Mouse (Mus musculus): ENCODE results near the gene Pex11a.
A peak's percentile ranks its signal among the peaks of the same experiment; 100 is the strongest.
"Not testable (repeated sequence)": the region's sequence is repeated elsewhere in the genome, so short reads cannot be mapped to it uniquely, and the experiment has no call there.

Pex11a gene

DNA sequence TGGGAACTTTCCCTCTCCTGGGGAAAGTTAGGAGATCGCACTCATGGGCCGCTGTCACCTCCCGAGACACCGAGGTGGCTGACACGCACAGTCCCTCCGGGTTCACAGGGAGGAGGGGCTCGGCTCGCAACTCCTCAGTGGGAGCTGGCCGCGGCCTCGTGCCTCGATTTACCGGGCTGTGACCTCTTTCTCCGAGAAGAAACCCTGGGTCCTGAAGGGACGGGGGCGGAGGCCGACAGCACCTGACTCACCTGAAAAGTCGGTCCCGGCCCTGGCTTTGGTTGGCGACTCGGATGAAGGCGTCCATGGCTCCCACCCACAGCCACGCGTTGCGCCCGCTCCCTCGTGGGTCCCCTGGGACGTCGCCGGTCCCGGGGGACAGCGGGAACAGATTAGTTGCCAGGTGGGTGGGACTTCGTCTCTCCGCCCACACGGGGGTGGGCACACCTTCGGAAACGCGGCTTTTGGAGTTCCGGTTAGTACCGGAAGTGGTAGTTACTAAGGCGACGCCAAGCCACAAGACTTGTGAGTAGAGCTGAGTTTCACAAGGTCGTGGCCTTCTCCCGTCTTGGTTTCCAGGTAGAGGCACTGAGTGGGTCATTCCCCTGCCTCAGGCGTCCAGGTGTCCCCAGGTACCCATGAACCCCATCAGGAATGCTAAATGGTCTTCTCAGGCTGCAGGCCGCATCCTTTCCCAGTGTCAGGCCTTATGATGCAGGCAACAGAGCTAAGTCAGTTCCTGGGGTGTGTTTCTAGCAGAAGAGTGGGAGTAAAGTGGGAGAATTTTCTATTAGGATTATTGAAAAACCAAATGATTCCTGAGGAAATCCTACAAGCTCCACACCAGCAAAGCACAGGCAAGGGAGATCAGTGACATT, at the start of gene Pex11a, which contains the start of gene Wdr93:
Gene Pex11a, minus strand, starts transcription at position 473 of the 878 bp plus-strand sequence.
Gene Wdr93, plus strand, starts transcription at position 505 of the 878 bp plus-strand sequence.
- DNase-seq, result peak; percentile 88

DNA sequence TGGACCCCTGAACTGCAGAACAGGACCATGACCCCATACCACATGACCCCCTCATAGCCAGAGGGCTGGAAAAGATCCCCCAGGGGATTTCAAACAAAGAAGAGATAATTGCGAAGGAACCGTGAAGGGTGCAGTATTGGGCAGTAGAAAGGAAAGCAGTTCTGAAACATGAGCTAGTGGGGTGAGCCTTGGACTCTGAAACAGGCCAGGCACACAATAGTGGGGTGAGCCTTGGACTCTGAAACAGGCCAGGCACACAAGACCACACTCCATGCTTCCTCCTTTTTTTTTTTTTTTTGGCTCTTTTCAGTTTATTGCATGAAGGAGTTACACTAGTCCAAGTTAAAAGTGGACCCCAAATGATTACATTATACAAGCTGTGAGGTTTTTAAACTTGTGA, 46.9 kb upstream of the Pex11a start:
- DNase-seq, result not testable (repeated sequence)

DNA sequence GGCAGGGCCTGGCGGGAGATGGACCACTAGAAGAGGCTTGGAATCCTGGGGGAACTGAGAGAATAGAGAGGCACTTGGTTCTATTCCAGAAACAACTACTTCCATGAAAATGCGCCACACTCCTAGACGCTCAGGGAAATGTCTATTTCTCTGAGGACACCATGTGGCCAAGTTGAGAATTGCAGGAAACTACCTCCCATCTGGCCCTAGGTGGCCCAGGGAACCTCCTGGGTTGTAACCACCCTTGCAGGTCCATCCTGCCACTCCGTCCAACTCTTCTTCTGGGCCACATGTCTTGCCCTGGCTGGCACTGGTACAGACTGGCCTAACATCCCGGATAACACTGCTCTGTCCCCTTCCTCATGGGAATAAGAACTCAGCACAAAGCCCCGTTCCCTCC, 43.4 kb upstream of the Pex11a start:
- DNase-seq, result peak; percentile 77

DNA sequence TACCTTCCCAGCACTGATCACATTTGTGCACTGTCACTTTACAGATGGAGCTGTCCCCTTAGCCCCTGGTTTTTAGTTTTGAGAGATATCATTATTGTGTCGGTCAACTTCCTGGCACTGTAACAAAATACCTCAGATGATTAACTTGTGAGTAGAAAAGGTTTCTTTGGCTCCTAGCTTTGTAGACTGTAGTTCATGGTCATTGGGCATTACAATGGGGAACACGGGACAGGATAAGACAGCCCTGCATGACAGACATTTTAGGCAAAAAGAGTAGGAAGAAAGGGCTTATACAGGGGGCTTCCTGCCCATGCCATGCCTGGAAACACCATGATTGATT, 39.6 kb upstream of the Pex11a start:
- no peak for DNase-seq

DNA sequence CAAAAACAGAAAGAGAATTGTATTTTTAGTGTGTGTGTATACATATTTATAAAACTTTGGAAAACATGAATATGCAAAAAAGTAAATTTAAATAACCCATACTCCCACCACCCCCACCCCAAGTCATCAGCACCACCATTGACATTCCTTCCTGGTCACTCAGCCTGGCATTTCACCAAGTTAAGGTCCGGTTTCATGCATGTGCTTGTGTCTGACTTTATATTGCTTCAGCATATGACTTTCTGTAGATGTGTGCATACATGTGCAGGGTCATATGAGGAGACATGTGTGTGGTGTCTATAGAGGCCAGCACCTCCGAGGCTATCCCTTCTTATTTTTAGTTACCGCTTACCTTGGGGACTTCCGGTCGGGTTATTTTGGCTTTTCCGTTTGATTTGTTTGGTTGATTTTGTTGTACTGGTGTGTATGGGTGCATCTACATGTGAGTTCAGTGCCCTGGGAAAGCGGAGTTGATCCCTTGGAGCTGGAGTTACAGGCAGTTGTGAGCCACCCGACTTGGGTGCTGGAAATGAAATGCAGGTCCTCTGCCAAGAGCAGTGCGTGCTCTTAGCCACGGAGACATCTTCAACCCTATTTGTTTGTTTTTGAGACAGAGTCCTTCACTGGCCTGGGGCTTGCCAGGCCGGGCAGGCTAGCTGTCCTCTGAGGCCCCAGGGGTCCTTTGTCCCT, 39.0 kb upstream of the Pex11a start:
- DNase-seq, result no peak

DNA sequence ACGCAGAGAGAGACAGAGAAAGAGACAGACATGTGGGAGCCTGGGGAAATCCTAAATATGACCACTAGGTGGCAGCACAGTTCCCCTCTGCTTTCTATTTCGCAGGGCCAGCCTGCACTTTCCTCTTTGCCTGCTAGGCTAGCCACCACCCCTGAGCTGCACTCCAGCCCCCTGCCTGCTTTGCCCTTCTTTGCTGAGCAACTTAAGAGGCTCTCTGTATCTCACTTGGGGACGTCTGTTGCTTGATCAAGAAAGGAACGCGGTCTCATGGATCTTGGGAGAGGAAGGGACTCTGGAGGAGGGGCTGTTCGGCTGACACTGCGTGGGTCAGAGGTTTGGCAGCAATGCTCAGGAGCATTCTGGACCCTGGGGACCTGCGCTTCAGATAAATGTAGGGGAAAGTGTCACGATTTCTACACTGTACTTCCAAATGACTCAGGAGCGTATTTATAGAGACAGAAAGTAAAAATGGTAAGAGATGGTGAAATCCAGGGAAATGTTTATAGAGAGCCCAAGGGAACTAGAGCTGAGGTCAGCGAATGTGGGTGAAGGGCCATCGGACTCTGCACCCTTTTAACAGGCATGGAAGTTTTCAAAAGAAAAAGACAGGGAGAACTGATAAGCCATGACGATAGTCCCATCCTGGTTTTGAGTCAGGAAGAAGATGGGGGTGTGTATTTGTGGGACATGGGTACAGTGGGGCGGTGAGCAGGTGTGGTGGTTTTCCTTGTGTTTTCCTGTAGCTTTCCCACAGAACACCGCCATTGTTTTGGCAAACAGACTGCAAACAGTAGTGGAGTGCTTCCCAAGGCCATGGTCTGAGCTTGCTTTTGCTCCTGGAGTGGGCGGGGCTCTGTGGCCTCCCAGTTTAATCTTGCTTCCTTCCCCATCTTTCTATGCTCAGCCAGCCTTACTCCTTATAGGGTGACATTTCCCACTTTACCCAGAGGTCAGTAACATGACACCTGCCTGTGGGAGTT, 38.0 kb upstream of the Pex11a start:
- peak; percentile 84 for DNase-seq

DNA sequence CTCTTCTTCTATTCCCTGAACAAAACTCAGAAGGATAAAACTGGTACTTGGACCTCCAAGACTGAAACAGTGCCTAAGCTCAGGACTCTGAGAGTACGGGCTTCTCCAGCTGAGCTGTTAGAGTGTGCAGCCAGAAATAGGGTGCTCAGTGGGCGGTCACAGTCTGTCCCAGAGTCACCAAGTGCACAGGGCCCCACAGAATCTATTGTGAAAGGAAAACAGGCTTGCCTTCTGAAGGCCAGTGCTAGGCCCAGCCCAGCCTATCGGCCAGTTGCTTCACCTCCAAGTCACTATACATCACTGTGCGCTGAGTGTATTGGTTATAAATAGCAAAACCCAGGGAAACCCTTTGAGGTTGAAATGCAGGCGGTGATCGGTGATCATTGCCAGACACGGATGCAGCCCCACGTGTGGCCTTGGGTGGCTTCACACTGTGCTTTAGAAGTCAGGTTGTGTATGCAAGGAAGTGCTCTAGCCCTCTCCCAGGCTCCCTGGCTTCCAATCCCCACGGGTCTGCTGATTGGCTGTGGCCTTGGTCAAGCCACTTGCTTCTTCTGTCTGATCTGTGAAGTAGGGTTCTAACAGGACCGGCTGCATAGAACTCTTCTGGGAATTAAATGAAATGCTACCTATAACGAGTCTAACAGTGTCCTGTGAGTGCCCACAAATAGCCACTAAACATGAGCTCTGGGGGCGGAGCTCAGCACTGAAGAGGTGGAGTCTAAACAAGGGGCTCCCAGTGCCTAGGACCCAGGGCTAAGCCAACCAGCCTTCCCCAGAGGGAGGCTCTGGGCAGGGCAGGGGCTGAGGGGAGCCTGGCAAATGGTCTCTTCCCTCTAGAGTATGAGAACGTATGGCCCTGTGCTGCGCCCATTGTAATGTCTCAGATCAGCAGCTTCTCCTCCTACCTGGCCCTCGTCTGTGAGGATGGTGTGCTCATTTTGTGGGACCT, 28.9 kb upstream of the Pex11a start:
- DNase-seq, result no peak

DNA sequence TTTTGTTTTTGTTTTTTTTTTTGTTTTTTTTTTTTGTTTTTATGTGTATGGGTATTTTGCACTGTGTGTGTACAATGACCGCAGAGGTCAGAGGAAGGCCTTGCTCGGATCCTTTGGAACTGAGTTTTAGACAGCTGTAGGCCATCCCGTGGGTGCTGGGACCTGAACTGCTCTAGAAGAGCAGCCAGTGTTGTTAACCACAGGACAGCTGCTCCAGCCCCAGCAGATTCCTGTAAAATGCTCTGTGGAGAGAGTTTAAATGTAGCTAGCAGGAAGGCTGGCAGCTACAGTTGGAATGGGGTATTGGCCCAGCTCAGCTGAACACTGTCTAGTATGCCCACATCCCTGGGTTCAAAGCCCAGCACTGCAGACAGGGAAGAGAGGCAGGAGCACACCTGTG, 26.7 kb upstream of the Pex11a start:
- no peak for DNase-seq

DNA sequence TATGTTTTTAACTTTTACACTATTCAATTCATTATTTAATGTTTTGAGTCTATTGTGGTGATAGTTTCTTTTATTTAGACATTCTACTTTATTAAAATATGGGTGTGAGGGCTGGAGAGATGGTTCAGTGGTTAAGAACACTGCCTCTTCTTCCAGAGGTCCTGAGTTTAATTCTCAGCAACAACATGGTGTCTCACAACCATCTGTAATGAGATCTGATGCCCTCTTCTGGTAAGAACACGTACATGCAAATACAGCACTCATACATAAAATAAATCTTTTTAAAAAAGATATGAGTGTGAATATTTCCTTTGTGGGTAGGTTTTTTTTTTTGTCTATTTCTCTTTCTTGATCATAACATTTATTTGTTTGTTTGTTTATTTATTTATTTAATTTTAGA, 23.1 kb upstream of the Pex11a start:
- no peak for DNase-seq

DNA sequence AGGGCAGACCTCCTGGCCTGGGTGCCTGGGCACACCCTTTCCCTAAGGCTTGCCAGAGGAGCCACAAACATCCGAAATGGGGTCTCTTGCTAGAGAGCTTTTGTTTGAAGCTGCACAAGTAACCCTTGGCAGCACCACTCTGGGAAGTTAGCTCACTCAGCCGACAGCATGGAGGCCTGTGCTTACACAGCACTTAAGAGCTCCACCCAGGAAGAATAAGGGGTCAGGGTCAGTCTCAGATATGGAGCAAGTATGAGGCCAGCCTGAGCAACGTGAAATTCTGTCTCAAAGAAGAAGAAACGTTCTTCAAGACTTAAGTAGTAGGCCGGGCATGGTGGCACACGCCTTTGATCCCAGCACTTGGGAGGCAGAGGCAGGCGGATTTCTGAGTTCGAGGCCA, 19.2 kb upstream of the Pex11a start:
- no peak for DNase-seq

DNA sequence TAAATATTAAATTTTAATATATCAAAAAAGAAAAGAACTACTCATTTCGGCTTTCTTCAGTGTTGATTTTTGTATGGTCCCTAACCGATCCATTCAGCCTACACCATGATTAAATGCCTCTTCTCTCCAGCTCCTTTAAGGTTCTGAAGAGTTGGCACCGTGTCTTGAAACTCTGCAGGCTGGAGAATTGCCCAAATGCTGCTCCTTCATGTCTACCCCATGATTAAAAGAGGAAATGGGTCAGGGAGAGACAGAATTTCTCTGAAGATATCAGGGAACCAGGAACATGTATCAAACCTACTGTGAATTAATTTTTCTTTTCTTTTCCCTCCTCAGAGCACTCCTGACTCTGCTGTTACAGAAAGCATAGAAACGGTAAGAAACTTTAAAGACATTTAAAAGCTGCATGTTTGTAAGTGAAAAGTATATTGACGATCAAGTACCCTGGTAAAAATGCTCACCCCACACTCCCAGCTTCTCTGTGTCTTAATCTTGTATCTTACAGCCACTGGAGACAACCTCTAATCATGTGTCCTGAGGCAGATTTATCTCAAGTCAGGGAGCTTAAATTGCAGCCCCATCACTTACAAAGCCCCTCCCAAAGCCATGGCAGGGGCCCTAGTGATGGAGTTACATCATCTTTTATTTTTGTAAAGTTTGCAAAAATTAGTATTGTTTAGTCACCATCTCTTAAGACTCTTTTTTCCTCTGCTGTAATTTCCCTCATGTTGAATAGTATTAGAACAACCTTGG, 18.4 kb upstream of the Pex11a start:
- DNase-seq, result no peak

DNA sequence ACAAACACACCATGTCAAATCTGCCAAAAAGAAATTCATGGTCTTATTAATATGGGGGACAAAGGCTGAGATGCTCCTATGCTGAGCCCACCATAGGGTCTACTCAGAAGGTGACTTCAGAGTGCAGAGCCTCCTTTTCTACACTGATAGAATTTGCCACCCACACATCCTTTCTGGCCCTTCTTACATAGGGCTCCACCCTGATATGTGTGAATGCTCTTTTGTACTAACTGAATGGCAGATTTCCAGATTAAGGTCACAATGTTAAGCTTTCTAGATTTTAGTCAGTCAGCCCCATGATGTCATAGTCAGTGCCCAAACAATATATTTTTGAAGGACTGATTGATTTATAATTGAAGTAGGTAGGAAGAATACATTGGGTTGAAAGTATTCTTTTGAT, 16.8 kb upstream of the Pex11a start:
- no peak for DNase-seq

DNA sequence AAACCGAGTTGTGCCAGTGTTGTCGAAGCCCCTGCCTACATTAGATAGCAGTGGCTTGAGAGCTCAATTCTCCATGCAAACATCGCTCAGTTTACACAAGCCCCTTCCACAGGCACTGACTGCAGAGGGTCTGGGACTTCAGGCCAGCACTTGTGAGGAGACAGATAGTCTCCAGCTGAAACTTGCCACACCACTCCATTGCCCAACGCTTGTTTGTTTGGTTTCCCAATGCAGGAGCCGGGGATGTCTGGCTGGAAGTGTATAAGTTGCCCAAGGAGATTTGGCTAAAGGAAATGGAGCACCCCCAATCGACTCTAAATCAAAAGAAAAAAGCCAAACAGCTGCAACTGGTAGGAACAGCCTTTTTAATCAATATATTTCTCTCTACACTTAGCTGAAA, 15.2 kb upstream of the Pex11a start:
- DNase-seq, result no peak

DNA sequence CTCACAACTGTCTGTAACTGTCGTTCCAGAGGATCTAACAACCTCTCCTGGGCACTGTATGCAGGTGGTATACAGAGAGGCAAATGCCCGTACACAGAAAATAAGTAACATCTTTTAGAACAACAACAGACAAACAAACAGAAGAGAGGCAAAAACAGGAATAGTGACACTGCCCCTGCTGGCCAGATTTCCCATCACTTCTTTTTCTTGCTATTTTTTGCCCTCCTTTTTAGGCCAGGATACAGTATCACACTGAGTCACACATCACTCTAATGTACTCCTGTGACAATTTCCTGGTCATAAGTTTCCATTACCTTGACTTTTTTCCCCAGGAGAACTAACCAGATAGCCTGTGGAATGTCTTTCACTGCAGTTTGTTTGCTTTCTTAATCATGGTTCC, 13.4 kb upstream of the Pex11a start:
- DNase-seq, result no peak

DNA sequence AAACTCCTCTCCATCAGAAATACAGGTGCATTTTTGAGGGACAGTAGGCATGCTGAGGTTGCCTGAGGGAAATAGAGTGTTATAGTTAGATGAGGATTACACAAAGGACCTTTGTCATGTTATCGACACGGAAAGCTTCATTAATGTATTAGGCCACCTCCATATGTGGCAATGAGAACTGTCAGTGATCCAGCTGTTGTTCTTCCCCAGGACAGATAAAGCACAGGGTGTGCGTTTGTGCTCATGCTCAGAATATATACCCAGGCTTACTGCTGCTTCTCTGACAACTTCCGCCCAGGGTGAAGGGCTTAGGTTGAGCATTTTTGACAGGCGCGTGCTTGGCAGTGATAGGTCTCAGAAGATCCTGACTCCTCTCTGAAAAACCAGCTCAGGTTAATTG, 6.6 kb upstream of the Pex11a start:
- DNase-seq, result no peak

DNA sequence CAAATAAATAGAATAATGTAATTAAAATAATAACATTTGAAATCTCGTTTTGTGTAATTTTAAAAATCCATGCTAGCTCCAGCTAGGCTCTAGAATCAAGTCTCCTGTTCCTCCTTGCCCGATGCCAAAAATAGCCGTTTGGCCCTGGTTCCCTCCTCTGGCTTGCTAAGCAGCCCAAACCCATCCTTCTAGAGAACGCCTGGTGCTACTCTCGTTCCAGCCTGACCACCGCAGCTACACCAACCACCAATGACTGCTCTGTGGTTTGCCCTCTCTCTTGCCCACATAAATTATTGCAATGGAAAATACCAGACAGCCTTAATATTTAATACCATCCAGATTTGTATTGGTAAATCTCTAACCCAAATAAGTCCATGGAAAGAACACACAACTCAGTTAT, 4.7 kb upstream of the Pex11a start:
- no peak for DNase-seq

DNA sequence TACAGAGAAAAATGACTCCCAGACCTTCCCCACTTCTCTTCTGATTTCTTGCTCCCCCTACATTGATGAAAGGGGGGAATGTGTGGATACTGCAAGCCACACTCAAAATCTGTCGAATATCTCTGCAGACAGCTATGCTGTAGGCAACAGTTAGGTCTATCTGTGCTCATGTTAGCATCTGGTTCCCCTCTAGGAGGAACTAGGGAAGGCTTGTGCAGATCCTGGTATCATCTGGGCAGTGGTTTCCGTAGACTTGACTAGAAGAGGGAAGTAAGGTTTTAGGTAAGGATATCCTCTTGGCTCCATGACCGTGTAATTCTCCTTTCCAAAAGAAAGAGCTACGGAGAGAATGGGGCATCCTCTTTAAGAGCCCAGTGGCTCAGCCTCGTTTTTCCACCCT, 1.7 kb upstream of the Pex11a start:
- no peak for DNase-seq

DNA sequence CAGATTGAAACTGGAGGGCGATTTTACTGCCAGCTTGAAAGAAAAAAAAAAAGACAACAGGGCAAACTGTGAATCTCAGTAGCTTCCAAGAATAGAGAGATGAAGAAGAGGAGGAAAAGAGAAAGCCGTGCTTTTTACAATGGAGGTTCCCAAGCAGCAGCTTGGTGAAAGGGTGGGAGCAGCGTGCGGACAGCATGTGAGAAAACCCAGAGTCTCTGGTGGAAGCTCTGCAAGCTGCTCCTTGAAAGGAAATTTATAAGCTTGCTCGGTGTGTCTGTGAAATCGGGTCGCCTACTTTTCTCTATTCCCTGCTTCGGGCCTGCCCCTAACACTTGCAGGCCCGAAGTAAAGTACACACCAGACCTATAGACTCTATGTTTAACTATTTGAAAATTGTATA, 1.1 kb upstream of the Pex11a start:
- no peak for DNase-seq

DNA sequence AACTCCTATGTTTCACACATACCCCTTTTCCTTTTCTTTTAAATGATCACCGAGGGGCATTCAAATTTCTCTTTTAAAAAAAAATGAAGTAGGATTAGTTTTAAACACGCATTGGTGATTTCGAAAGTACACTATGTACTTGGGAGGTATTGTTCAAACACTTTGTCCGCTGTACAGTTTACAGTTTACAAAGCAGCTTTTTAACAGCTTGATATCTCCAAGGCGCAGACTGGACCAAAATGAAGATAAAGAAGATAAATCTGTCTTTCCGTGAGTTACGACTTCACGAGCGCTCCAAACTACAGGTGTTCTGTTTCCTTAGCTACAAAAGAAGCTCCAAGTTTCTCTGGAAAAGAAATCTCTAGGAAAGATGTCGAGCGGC, 663 bp downstream of the Pex11a start:
- DNase-seq, result no peak

DNA sequence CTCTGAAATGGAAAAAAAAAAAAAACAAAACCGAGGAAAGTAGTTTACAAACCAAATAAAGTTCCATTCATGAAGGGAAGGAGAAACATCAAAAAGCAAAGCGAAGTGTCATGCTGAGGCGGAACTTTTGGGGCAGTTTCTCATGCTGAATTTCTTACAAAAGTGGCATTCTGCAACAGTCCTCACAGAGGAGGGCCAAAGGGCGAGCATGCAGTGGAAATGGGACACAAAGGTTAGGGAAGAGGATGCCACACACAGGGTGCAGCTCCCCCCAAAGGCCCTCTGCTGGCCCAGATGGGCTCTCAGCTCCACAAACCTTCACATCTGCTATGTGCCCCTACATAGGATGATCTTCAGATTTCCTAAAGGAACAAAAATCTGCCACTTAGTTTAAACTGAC, 2.7 kb downstream of the Pex11a start:
- no peak for DNase-seq

DNA sequence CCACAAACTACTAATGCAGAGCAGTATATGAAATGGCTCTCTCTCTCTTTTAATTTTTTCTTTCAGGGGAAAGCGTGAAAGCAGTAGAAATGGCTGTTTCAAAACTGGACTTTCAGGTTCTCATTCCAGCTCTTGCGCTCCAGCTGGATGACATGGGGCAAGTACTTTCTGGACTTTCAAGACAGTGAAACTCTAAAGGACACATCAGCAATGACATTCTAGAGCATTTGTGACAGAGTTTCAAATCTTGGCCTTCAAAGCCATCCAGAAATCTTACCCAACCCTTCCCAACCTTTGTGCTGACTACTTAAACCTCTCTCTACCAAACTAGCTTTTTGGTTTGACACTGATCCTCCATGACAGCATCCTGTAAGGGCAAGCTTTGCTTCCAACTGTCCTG, 4.0 kb downstream of the Pex11a start:
- DNase-seq, result no peak

Data from retina, postnatal 1 day (tissue).